Mouse (Mus musculus) heart, postnatal 36 days (tissue): ENCODE results near the gene Gpr132. TPM values are rescaled to one million over a fixed set of nuclear protein-coding genes. Genes with fewer than 3 reads are reported as not detected.
A peak's percentile ranks its signal among the peaks of the same experiment; 100 is the strongest.

Source experiments
- DNase-seq, 2 experiments: peaks; one replicate each; pipeline ENCODE4 v3.0.0; 2021 to 2022
- intact Hi-C: fragments of 180-260 bp; cut with DNase I; formaldehyde crosslinking; loops from one replicate; pipeline ENCODE4 v1.15.1; 2025
- total RNA-seq, 2 experiments: library from RNA; stranded (reverse); gene quantifications; 2 replicates each; pipeline ENCODE4 v1.2.3; 2021

Gpr132 gene
- under 1 TPM; 0.19 TPM for total RNA-seq

DNA sequence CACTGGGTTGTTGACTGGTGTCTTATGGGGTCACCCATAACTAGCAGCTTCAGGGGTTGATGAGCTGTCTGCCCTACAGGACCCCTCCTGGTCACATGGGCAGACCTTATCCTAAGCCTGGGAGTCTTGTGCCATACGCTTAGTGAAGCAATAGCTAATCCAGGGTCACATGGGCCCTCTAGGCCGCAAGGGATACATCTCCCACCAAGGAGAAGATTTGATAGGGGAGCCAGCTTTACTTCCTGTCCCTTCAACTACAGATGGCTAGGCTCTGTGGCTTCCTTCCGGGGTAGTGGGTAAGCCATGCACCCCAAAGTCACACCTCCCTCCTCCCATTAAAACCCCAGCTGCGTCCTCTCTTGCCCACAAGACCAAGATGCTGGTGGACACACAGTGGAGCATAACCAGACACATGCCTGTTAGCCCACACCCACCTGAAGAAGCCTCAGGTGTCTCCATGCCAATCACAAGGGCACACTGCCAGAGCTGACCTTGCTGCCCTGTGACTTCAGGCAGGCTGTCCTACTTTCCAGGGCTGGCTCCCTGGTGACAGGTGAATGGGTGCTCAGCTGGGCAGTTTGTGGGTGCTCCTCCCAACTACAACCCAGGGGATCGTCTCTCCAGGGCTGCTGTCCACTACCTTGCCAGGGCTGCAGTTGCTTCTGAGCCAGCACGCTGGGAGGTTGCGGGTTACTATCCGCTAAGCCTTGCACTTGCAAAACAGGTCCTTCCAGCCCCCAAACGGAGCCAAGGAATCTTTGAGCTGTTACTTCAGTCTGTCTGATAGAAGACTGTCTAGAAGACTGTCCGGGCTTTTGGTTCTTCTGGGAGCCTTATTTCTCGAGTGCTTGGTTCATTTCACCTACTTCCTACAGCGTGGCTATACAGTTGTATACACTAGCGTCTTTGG lies at the start of gene Gpr132:
TSS of gene Gpr132 (minus strand) at position 51 of the 910 bp plus-strand sequence.
- intact Hi-C loops = no loop called here
- no peak for DNase-seq

GRCm38 (mm10) chr12:112917486-112917885 lies 49.5 kb upstream of the Gpr132 start:
- intact Hi-C loops = loop anchor here (2.0 kb wide), 1 partner anchor 41 kb away; no protein-coding TSS in a partner anchor

DNA sequence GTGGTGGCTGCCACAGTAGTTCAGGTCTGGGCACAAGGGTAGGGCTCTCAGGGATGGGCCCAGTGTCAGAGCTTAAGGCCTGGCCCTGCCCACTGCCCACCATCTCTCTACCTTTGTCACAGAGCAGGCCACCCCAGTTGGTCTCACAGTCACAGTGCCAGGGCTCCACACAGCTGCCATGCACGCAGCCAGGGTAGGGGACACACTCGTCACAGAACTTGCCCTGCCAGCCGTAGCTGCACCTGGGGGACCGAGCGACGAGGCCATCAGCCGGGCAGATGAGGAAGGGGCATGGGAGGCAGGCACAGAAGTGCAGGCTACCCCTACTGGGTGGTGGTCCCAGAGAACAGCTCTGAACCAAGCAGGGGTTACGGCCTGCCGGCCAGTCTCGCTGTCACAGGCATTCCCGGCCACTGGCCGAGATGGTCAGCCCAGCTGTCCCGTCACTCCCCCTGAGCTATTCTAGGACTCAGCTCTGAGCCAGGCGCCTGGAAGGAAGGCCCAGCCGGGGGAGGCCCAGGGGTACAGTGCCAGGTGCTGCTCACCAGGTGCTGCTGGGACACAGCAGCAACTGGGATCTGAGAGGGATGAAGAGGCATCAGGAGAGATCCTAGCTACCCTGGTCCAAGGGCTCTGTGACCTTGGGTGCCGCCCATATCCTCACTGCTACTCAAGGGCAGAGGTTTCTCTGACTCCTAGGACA lies 48.8 kb upstream of the Gpr132 start:
- DNase-seq = peak; percentile 58 to 71
- intact Hi-C loops = loop anchor here (2.0 kb wide), 1 partner anchor 40 kb away; no protein-coding TSS in a partner anchor

More at GRCm38 (mm10) chr12:112917486-112917885, 49.5 kb upstream of the Gpr132 start:
- DNase-seq = peak; percentile 56 to 58

GRCm38 (mm10) chr12:112915587-112915986 lies 47.6 kb upstream of the Gpr132 start:
- DNase-seq = no peak
- intact Hi-C loops = no loop called here

- DNase-seq = peak; percentile 35 to 44
Observed at GRCm38 (mm10) chr12:112914527-112914926, 46.5 kb upstream of the Gpr132 start.

DNA sequence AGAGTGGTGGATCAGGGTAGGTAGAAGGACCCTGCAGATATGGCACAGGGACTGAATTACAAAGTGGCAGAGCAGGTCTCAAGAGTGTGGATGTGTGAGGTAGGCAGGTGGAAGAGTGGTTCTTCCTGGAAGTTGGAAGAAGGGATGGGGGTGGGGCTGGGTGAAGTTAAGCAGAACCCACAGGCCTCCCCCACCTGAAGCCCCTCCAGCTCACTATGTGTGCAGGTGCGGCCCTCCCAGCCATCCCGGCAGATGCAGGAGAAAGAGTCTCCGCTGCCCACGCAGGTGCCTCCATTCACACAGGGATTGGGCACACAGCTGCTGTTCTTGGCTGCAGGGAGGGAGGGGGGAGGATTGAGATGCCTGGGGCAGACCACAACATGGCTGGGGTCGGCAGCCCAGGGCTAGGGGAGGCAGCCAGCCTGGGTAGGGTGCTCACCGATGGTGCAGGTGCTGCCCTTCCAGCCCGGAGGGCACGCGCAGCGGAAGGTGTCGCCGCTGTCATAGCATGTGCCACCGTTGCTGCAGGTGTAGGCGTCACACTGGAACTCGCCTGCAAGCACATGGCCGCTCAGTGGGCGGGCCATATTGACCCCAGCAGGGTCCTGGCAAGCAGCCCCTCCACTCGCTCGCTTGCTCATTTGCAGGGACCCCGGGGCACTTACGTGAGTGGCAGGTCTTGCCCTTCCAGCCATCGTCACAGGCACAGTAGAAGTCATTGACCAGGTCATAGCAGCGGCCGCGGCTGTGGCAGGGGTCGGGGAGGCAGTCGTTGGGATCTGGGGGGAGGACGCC lies 45.1 kb upstream of the Gpr132 start:
- intact Hi-C loops = no loop called here
- no peak for DNase-seq

More at GRCm38 (mm10) chr12:112914527-112914926, 46.5 kb upstream of the Gpr132 start:
- intact Hi-C loops = no loop called here

DNA sequence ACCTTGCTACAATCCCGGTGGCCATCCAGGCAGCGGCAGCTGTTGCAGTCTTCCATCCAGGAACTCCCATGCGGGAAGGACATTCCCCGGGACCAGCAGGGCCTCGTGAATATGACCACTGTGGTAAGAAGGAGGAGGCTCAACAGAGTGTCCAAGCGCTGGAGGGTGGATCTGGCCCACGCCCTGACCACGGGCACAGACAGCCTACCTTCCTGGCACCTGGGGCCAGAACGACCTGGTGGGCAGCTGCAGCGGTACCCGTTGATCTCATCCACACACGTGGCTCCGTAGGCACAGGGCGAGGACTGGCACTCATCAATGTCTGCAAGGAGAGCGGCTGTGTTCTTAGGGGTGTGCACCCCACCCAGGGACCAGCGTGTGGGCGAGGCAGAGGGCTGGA lies 43.7 kb upstream of the Gpr132 start:
- intact Hi-C loops = no loop called here
- no peak for DNase-seq

DNA sequence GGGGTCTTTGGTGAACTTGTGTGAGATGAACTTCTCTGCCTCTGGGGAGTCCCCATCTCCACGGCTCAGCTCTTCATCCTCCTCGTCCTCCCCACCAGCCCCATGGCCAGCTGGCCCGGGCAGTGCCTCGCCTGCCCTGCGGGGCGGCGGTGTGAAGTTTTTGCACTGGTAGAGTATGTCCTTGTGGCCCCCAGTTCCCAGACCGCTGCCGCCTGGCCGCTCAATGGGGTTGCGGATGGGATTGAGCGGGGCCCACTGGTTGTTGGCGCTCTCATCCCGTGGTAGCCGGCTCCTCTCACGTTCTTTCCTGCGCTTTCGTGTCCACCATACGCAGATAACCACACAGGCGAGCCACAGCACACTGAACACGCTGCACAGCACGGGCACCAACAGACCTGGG lies 41.0 kb upstream of the Gpr132 start:
- intact Hi-C loops = no loop called here
- DNase-seq = no peak

GRCm38 (mm10) chr12:112905001-112905400 lies 37.0 kb upstream of the Gpr132 start:
- intact Hi-C loops = no loop called here
- no peak for DNase-seq

- DNase-seq = no peak
- intact Hi-C loops = no loop called here
Observed at GRCm38 (mm10) chr12:112903941-112904340, 35.9 kb upstream of the Gpr132 start.

- DNase-seq = no peak
- intact Hi-C loops = no loop called here
Observed at GRCm38 (mm10) chr12:112900641-112901040, 32.6 kb upstream of the Gpr132 start.

GRCm38 (mm10) chr12:112898960-112899359 lies 30.9 kb upstream of the Gpr132 start:
- intact Hi-C loops = no loop called here
- no peak for DNase-seq

DNA sequence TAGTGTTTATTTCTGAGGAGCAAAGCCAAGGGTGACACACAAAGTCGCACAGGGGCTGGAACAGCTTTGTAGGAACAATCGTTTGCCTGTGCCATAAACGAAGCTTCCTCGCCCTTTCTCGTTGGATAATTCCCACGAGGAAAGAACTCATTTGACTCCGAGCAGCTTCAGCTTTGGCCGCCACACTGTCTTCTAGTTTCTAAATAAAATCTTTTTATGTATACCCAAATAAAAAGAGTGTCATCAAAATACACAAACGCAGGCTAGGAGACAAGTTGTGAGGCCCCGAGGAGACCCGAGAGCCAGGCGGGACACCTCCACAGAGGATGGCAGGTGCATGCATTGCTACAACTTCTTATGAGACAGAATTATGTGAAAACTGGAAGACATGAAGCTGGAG lies 30.3 kb upstream of the Gpr132 start:
- DNase-seq = no peak

GRCm38 (mm10) chr12:112897522-112898212 lies 29.6 kb upstream of the Gpr132 start:
- intact Hi-C loops = no loop called here
- DNase-seq = peak; percentile 44 to 67

More for the DNA sequence above, 30.3 kb upstream of the Gpr132 start:
- intact Hi-C loops = no loop called here

- intact Hi-C loops = loop anchor here (2.0 kb wide), 1 partner anchor 16 kb away; no protein-coding TSS in a partner anchor
- peak in 1 of 2 experiments; percentile 31 for DNase-seq
Observed at GRCm38 (mm10) chr12:112894969-112895368, 26.9 kb upstream of the Gpr132 start.

GRCm38 (mm10) chr12:112894303-112894884 lies 26.4 kb upstream of the Gpr132 start:
- intact Hi-C loops = loop anchor here (2.0 kb wide), 1 partner anchor 16 kb away; no protein-coding TSS in a partner anchor
- DNase-seq = no peak

GRCm38 (mm10) chr12:112885465-112885864 lies 17.4 kb upstream of the Gpr132 start:
- intact Hi-C loops = no loop called here
- DNase-seq = no peak

DNA sequence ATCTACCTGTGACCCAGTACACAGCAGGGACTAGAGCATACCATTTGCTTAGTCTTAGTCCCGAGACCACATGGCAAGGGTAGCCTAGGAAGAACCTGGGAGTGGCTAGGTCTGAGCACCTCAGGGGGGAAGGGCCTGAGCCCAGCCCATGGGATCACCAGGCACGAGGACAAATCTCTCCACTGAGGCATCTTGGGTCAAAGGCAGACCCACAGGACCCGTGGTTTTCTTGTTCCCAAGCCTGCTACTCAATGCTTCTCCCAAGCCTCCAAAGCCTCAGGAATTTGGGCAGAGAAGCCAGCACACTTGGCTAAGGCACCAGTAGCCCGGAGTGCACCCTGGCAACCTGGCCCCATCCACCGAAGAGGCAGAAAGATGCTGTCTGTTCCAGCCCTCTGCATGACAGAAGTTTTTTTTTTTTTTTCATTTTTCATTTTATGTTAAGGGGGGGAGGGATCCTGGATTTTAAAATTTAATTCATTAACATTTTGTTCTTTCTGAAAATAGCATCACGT lies 13.3 kb upstream of the Gpr132 start:
- intact Hi-C loops = no loop called here
- no peak for DNase-seq

DNA sequence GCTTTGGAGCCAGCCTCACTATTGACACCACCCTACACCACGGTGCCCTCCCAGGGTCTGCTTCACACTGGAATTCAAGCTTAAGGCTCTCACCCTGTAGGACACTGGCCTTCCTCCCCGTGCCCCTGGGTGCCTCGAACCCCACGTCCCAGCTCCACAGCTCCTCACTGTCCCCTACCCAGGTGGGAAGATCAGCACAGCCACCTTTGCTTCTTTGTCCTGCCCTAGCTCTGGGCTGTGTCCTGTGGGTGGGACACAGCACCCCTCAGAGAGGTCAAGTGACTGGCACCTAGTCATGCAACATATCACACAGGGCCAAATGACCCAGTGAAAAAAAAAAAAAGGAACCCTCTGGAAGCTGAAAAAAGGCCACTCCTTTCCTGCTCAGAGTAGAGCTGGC lies 12.6 kb upstream of the Gpr132 start:
- intact Hi-C loops = no loop called here
- DNase-seq = no peak
